Mouse (Mus musculus): ENCODE results near the gene Popdc3. TPM values are rescaled to one million over a fixed set of nuclear protein-coding genes. Genes with fewer than 3 reads are reported as not detected.

The Popdc3 gene
- polyA plus RNA-seq, 1 experiment = not detected

DNA sequence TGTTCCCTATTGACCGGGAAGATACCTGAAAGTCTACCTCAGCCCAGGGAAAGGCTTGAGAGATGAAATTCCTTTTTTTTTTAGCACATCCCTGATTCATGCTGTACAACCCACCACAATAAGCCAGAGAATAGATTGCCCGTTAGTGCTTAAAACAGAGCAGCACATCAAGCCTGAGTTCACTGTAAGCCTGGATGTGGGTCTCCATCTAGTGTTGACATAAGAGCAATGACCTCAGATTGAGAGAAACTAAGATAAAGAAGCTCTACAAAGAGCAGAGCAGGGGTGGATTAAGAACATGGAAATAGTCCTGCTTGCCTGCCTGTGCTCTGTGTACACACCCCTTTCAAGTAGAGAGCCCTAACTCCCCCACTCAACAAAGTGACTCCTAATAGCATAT is 7.6 kb downstream of the Popdc3 start:
- H3K4me3 ChIP-seq (ENCODE audit: insufficient read depth, low read depth, low read length) = no peak overlapping the region
- TF ChIP-seq POLR2A (IDR thresholded peaks at IDR 0.05; ENCODE audit: insufficient read depth, low read depth, low read length) (no peak), CTCF (IDR thresholded peaks at IDR 0.05; ENCODE audit: insufficient read depth, low read depth, low read length) (no peak)
- H3K4me1 ChIP-seq (ENCODE audit: control insufficient read depth, insufficient read depth, low read length) = no peaks in the 10 kb centered on the region
- no peak overlapping the region for H3K27ac ChIP-seq (ENCODE audit: insufficient read depth, low read depth, low read length)
- 83% methylated on average over 2 of the region's 2 CpGs for WGBS

DNA sequence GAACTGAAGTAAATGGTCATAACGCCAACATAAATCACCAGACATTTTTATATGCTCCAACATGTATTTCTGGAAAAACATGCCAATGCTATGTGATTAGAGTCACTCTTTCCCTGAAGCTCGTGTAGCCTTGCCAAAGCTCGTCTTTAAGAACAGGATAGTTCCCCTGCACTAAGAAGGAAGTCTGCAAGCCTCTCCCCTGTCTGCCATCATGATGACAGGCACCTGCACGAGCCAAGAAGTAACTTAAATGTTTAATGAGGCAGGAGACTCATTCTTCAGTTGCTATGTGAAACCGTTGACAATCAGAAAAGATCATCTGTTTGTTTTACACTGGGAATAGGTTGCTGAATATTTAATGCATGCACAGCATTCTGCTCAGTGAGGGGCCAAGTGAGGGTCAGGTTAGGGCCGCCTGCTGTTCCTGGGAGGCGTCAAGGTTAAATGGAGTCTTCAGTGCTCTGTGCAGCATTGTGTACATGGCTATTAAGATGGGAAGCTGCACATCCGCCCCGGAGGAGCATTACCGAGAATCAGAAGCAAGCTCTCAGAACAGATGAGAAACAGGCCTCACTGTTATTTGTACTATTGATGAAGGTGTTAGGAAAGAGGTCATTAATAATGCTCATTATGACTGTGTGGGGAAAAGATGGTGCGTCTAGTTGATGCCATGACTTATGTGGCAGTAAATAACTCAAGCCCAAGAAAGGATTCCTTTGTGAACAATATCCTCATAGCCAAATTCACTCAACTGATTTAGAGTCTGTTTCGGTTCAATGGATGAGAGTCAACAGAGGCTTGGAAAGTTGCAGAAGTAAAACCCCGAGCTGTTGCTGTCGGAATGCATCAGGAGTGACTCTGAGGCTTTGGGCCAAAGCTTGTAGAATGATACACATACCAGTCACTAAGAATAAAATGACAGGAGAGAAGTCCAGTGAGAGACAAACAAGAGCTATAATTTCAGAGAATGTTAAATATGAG is 15.7 kb downstream of the Popdc3 start:
- Histone ChIP-seq H3K27ac (ENCODE audit: insufficient read depth, low read depth, low read length) (no peak overlapping the region), H3K4me3 (ENCODE audit: insufficient read depth, low read depth, low read length) (no peak overlapping the region), H3K4me1 (ENCODE audit: control insufficient read depth, insufficient read depth, low read length) (no peaks in the 10 kb centered on the region)
- no peak for TF ChIP-seq POLR2A (IDR thresholded peaks at IDR 0.05; ENCODE audit: insufficient read depth, low read depth, low read length)
- TF ChIP-seq CTCF (IDR thresholded peaks at IDR 0.05; ENCODE audit: insufficient read depth, low read depth, low read length) = no peak
- 70% methylated on average over 14 of the region's 14 CpGs for WGBS

DNA sequence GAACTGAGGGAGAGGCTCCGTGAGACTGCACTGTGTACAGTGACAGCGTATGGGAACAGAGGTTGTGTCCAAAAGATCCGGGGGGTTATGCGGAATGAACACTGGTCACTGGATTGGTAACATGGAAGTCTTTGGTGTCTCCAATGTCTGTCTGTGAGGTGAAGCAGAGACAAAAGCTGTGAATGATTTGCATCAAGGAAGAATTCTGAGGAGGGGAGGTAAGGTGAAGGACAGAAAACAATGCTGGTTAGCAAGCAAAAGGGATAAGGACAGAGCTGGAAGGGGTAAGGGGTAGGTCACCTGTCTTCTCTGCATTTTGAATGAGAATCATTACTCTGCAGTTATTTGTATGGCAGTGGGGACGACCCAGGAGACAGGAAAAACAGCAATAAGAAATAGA is 16.6 kb downstream of the Popdc3 start:
- no peak for TF ChIP-seq POLR2A (IDR thresholded peaks at IDR 0.05; ENCODE audit: insufficient read depth, low read depth, low read length)
- no peak for TF ChIP-seq CTCF (IDR thresholded peaks at IDR 0.05; ENCODE audit: insufficient read depth, low read depth, low read length)
- no peaks in the 10 kb centered on the region for H3K4me1 ChIP-seq (ENCODE audit: control insufficient read depth, insufficient read depth, low read length)
- WGBS = 85% methylated on average over 5 of the region's 5 CpGs
- H3K27ac ChIP-seq (ENCODE audit: insufficient read depth, low read depth, low read length) = no peak overlapping the region
- H3K4me3 ChIP-seq (ENCODE audit: insufficient read depth, low read depth, low read length) = no peak overlapping the region

DNA sequence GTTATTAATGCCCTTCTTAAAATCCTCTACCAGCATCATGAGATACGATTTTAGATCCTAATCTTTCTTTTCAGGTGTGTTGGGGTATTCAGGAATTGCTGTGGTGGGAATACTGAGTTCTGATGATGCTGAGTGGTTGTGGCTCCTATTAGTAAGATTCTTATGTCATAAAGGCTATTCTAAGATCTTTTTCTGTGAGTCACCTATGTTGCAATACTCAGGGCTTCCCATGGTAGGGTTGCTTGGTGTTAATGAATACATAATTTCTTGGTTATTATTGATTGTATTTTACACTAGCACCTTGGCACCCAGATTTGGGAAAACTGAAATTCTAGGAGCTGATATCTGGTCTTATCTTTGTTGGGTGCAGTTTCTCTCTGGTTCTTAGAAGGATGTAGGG is 26.7 kb downstream of the Popdc3 start:
- Histone ChIP-seq H3K27ac (ENCODE audit: insufficient read depth, low read depth, low read length) (no peak overlapping the region), H3K4me1 (ENCODE audit: control insufficient read depth, insufficient read depth, low read length) (no peaks in the 10 kb centered on the region), H3K4me3 (ENCODE audit: insufficient read depth, low read depth, low read length) (no peak overlapping the region)
- TF ChIP-seq POLR2A (IDR thresholded peaks at IDR 0.05; ENCODE audit: insufficient read depth, low read depth, low read length) (no peak), CTCF (IDR thresholded peaks at IDR 0.05; ENCODE audit: insufficient read depth, low read depth, low read length) (no peak)
- 68% methylated on average over 1 of the region's 1 CpGs for WGBS

DNA sequence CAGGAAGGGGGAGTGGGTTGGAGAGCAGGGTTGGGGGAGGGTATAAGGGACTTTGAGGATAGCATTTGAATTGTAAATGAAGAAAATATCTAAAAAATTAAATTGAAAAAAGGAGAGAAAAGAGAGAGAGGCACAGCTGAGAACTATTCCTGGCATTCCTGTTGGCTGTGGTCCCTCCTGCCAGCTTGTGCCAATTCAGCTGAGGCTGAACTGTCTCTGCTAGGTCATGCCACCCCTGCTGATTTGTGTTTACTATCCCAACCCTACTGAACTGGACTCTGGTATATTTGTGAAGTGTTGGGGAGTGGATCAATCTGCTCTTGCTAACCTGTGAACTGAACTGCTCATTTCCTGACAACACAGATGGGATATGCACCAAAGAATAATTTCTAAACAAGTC is 32.3 kb downstream of the Popdc3 start:
- no peak overlapping the region for H3K27ac ChIP-seq (ENCODE audit: insufficient read depth, low read depth, low read length)
- no peaks in the 10 kb centered on the region for H3K4me1 ChIP-seq (ENCODE audit: control insufficient read depth, insufficient read depth, low read length)
- TF ChIP-seq POLR2A (IDR thresholded peaks at IDR 0.05; ENCODE audit: insufficient read depth, low read depth, low read length) = no peak
- TF ChIP-seq CTCF (IDR thresholded peaks at IDR 0.05; ENCODE audit: insufficient read depth, low read depth, low read length) = no peak
- H3K4me3 ChIP-seq (ENCODE audit: insufficient read depth, low read depth, low read length) = no peak overlapping the region

DNA sequence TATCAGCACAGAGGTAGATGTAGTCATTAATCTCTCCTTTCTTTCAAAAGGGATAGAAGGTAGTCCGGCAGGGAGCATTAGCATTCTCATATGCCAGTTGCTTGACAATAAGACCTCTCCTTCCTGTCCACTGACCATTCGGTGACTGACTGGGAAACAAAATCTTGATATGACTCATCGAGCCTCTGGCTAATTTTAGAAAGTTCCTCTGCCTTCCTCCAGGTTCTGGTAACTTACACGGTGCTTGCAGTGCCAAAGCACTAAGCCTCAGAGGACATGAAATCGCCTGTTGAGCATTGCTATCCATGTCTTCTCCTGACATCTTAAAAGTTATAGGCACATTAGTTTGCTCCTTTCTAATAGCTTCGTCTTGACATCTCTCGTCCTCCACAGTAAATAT is 38.8 kb downstream of the Popdc3 start:
- TF ChIP-seq CTCF (IDR thresholded peaks at IDR 0.05; ENCODE audit: insufficient read depth, low read depth, low read length) (no peak), POLR2A (IDR thresholded peaks at IDR 0.05; ENCODE audit: insufficient read depth, low read depth, low read length) (no peak)
- Histone ChIP-seq H3K4me1 (ENCODE audit: control insufficient read depth, insufficient read depth, low read length) (no peaks in the 10 kb centered on the region), H3K27ac (ENCODE audit: insufficient read depth, low read depth, low read length) (no peak overlapping the region), H3K4me3 (ENCODE audit: insufficient read depth, low read depth, low read length) (no peak overlapping the region)
- WGBS = 89% methylated on average over 7 of the region's 7 CpGs

DNA sequence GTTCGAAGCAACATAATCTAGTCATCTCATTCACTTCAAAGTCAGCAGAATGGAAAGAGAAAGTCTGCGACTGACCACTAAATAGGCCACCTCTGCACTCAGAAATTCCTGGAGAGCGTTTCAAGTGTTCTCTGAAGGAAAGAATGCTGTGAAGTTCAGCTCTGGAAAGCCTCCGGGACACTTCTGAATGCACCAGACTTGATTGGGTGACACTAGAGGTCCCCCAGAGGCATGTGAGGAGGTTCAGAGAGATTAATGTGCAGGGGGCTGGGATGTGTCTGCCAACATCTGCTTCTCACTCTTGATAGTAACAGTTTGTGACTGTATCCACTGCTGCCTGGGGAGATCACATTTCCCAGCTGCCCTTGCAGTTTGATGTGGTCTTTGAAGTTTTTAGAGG is 52.1 kb downstream of the Popdc3 start:
- TF ChIP-seq CTCF (IDR thresholded peaks at IDR 0.05; ENCODE audit: insufficient read depth, low read depth, low read length) = no peak
- TF ChIP-seq POLR2A (IDR thresholded peaks at IDR 0.05; ENCODE audit: insufficient read depth, low read depth, low read length) = no peak
- no peak overlapping the region for H3K27ac ChIP-seq (ENCODE audit: insufficient read depth, low read depth, low read length)
- H3K4me3 ChIP-seq (ENCODE audit: insufficient read depth, low read depth, low read length) = no peak overlapping the region
- 45% methylated on average over 4 of the region's 4 CpGs for WGBS
- H3K4me1 ChIP-seq (ENCODE audit: control insufficient read depth, insufficient read depth, low read length) = no peaks in the 10 kb centered on the region

DNA sequence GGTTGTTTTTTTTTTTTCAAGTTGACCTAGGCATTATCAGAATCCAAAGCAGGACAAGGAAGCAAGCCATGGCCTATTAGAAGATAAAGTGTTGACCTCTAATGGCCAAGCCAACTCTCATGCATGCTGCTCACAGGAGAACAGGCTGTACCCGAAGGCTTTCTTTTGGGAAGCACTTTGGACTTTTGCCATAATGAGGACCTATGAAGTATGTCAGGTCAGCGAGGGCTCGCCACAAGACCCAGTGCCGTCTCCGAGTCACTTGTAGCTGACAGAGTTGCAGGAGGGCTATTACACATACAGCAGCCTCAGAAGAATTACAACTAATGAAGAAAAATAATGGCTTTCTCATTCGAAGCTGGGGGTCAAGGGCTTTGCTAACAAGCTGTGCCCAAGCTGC is 55.5 kb downstream of the Popdc3 start:
- Histone ChIP-seq H3K4me1 (ENCODE audit: control insufficient read depth, insufficient read depth, low read length) (no peaks in the 10 kb centered on the region), H3K27ac (ENCODE audit: insufficient read depth, low read depth, low read length) (no peak overlapping the region), H3K4me3 (ENCODE audit: insufficient read depth, low read depth, low read length) (no peak overlapping the region)
- 61% methylated on average over 6 of the region's 6 CpGs for WGBS
- TF ChIP-seq CTCF (IDR thresholded peaks at IDR 0.05; ENCODE audit: insufficient read depth, low read depth, low read length) (no peak), POLR2A (IDR thresholded peaks at IDR 0.05; ENCODE audit: insufficient read depth, low read depth, low read length) (no peak)

DNA sequence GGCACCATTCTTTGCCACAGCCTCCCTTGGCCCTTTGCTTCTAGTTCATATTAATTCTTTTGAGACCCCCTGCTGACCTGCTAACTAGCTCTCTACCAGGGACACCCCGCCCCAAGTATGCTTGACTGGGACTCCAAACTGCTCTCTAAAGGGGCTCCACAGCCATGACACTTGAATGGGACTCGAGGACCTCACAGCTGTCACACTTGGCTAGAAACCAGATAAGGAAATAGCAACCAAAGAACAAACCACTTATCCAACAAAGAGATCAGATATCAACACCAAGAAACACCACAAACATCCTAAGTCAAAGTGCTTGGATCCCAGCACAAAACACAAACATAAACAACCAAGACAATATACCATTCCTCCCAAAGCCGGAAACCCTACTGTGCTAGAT is 58.4 kb downstream of the Popdc3 start:
- Histone ChIP-seq H3K4me1 (ENCODE audit: control insufficient read depth, insufficient read depth, low read length) (no peaks in the 10 kb centered on the region), H3K4me3 (ENCODE audit: insufficient read depth, low read depth, low read length) (no peak overlapping the region), H3K27ac (ENCODE audit: insufficient read depth, low read depth, low read length) (no peak overlapping the region)
- TF ChIP-seq POLR2A (IDR thresholded peaks at IDR 0.05; ENCODE audit: insufficient read depth, low read depth, low read length) (no peak), CTCF (IDR thresholded peaks at IDR 0.05; ENCODE audit: insufficient read depth, low read depth, low read length) (no peak)
- WGBS = 39% methylated on average over 3 of the region's 3 CpGs

All from olfactory bulb, adult 2 months (tissue).